Mouse (Mus musculus): ENCODE measurements around the gene Trpm5. TPM values are rescaled to one million over a fixed set of nuclear protein-coding genes. Genes with fewer than 3 reads are reported as not detected.

Trpm5 gene
- polyA plus RNA-seq, 1 experiment, result not detected

DNA sequence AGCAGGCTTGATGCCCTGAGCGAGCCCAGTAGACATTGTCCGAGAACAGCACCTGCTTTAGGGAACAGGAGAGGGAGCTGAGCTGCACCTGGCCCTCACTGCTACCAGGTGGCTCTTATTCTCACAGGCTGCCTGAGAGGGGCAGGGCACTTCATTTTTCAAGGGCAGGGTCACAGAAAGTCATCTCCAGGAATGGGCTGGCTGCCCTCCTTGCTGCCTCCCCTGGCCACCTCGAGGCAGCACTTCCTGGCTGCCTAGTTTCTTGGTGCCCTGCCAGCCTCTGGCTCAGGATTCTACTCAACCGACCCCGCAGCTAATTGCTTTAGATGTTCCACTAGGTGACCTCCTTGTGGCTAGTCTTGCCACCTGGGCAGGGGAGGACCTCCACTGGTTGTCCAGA, 13.8 kb upstream of the Trpm5 start:
- Histone ChIP-seq H3K36me3 (ENCODE audit: control insufficient read depth) (no peaks in the 10 kb centered on the region), H3K9me3 (ENCODE audit: control insufficient read depth, low read length) (no peaks in the 10 kb centered on the region), H3K27me3 (ENCODE audit: control insufficient read depth) (peaks cover 54% of the 10 kb centered on the region), H3K4me1 (ENCODE audit: control insufficient read depth) (peaks cover 4% of the 10 kb centered on the region), H3K4me3 (replicated peaks) (no peak overlapping the region)
- no peak for TF ChIP-seq GATA1 (IDR thresholded peaks at IDR 0.05; ENCODE audit: low read length)
- no peak for TF ChIP-seq TAL1 (IDR thresholded peaks at IDR 0.05; ENCODE audit: low read length)

DNA sequence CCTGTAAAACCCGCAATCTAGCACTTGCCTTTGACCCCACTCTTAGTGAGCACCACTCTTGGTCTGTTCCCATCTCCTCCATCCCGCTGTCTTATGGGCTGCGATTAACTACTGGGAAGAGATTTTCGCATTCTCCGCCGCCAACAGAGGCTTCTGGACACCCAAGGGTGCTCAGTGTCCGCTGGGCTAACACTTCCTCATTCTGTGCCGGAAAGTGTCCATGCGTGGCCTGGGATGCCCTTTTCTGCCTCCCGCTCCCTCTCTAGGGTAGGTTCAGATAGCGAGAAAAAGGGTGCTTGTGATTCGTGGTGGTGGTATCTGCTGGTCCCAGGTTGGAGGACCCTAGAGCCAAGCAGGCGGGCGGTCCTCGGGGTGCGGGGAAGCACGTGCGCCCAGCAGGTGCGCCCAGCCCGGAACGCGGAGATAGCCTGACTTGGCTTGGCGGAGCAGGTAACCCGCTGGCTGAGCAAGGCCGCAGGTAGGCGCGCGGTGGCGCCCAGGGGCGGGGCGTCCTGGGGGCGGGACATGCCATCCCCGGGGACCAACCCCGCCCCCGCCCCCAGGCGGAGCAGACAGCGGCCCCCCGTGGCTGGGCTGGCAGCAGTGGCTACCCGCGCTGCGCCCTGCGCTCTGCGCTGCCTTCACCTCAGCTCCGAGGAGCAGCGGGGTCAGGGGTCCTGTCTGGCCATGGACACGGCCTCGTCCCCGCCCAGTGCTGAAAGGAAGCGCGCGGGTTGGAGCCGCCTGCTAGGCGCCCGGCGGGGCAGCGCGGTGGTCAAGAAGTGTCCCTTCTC, 12.4 kb upstream of the Trpm5 start:
- H3K9me3 ChIP-seq (ENCODE audit: control insufficient read depth, low read length), result no peaks in the 10 kb centered on the region
- H3K27me3 ChIP-seq (ENCODE audit: control insufficient read depth), result peaks cover 56% of the 10 kb centered on the region
- no peak overlapping the region for H3K4me3 ChIP-seq (replicated peaks)
- H3K36me3 ChIP-seq (ENCODE audit: control insufficient read depth), result no peaks in the 10 kb centered on the region
- peaks cover 2% of the 10 kb centered on the region; the same call in 1 of the 2 replicates for H3K4me1 ChIP-seq (ENCODE audit: control insufficient read depth)
- TF ChIP-seq TAL1 (IDR thresholded peaks at IDR 0.05; ENCODE audit: low read length), result no peak

GRCm38 (mm10) chr7:143106062-143106461, 11.6 kb upstream of the Trpm5 start, which contains the start of gene Kcnq1:
Gene Kcnq1 (plus strand): TSS chr7:143106362.
- Histone ChIP-seq H3K9me3 (ENCODE audit: control insufficient read depth, low read length) (no peaks in the 10 kb centered on the region), H3K4me1 (ENCODE audit: control insufficient read depth) (peaks cover 2% of the 10 kb centered on the region; the same call in 1 of the 2 replicates), H3K27me3 (ENCODE audit: control insufficient read depth) (peaks cover 56% of the 10 kb centered on the region), H3K36me3 (ENCODE audit: control insufficient read depth) (no peaks in the 10 kb centered on the region), H3K4me3 (replicated peaks) (no peak within 1 kb of the TSS)
- TF ChIP-seq TAL1 (IDR thresholded peaks at IDR 0.05; ENCODE audit: low read length) (no peak), GATA1 (IDR thresholded peaks at IDR 0.05; ENCODE audit: low read length) (no peak)

DNA sequence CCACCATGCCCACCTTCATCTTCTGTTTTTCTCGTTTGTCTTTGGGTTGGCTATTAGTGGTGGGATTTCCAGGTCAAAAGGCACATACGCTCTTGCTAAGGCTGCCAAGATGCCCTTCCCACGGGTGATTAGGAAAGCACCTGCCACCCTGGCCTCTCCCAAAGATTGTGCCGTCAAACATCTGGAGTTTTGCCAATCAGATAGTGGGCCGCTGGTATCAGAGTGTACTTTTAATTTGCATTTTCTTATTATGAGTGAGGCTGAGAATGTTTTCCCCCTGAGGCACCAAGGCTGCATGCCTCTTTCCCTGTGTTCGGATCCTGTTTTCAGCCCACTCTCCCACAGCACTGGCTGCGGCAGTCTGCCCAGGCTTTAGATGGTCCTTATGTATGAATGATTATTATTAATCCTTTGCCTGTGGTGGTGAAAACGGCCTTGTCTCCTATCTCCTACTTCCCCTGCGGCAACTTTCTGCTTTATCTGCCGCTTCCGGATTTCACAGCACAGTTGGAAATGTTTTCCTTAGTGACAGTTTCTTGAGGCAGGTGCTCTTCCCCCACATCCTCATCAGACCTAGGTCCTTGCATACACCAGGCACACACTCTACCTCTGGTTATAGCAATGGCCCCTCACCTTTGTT, 10.9 kb upstream of the Trpm5 start:
- peaks cover 61% of the 10 kb centered on the region for H3K27me3 ChIP-seq (ENCODE audit: control insufficient read depth)
- no peaks in the 10 kb centered on the region for H3K36me3 ChIP-seq (ENCODE audit: control insufficient read depth)
- no peak overlapping the region for H3K4me3 ChIP-seq (replicated peaks)
- no peaks in the 10 kb centered on the region for H3K9me3 ChIP-seq (ENCODE audit: control insufficient read depth, low read length)
- H3K4me1 ChIP-seq (ENCODE audit: control insufficient read depth), result peaks cover 2% of the 10 kb centered on the region; the same call in 1 of the 2 replicates
- TF ChIP-seq GATA1 (IDR thresholded peaks at IDR 0.05; ENCODE audit: low read length) (no peak), TAL1 (IDR thresholded peaks at IDR 0.05; ENCODE audit: low read length) (no peak)

GRCm38 (mm10) chr7:143100759-143101158, 6.3 kb upstream of the Trpm5 start:
- Histone ChIP-seq H3K9me3 (ENCODE audit: control insufficient read depth, low read length) (no peaks in the 10 kb centered on the region), H3K36me3 (ENCODE audit: control insufficient read depth) (no peaks in the 10 kb centered on the region), H3K27me3 (ENCODE audit: control insufficient read depth) (peaks cover 21% of the 10 kb centered on the region), H3K4me1 (ENCODE audit: control insufficient read depth) (no peaks in the 10 kb centered on the region), H3K4me3 (replicated peaks) (no peak overlapping the region)
- TF ChIP-seq TAL1 (IDR thresholded peaks at IDR 0.05; ENCODE audit: low read length) (no peak), GATA1 (IDR thresholded peaks at IDR 0.05; ENCODE audit: low read length) (no peak)

- Histone ChIP-seq H3K27me3 (ENCODE audit: control insufficient read depth) (peaks cover 5% of the 10 kb centered on the region; the same call in 1 of the 2 replicates), H3K36me3 (ENCODE audit: control insufficient read depth) (no peaks in the 10 kb centered on the region), H3K9me3 (ENCODE audit: control insufficient read depth, low read length) (no peaks in the 10 kb centered on the region), H3K4me3 (replicated peaks) (no peak overlapping the region), H3K4me1 (ENCODE audit: control insufficient read depth) (peaks cover 2% of the 10 kb centered on the region; the same call in 1 of the 2 replicates)
- TF ChIP-seq TAL1 (IDR thresholded peaks at IDR 0.05; ENCODE audit: low read length), result no peak
- TF ChIP-seq GATA1 (IDR thresholded peaks at IDR 0.05; ENCODE audit: low read length), result no peak
Measured at GRCm38 (mm10) chr7:143095554-143095907, 1.1 kb upstream of the Trpm5 start.

GRCm38 (mm10) chr7:143093847-143094246, 595 bp downstream of the Trpm5 start:
- TF ChIP-seq TAL1 (IDR thresholded peaks at IDR 0.05; ENCODE audit: low read length), result no peak
- no peak for TF ChIP-seq GATA1 (IDR thresholded peaks at IDR 0.05; ENCODE audit: low read length)
- Histone ChIP-seq H3K36me3 (ENCODE audit: control insufficient read depth) (no peaks in the 10 kb centered on the region), H3K27me3 (ENCODE audit: control insufficient read depth) (peaks cover 2% of the 10 kb centered on the region; the same call in 1 of the 2 replicates), H3K9me3 (ENCODE audit: control insufficient read depth, low read length) (no peaks in the 10 kb centered on the region), H3K4me3 (replicated peaks) (no peak overlapping the region), H3K4me1 (ENCODE audit: control insufficient read depth) (peaks cover 2% of the 10 kb centered on the region; the same call in 1 of the 2 replicates)

GRCm38 (mm10) chr7:143087070-143087579, 7.3 kb downstream of the Trpm5 start:
- H3K4me3 ChIP-seq (replicated peaks), result no peak overlapping the region
- H3K27me3 ChIP-seq (ENCODE audit: control insufficient read depth), result no peaks in the 10 kb centered on the region; the same call in 1 of the 2 replicates
- no peaks in the 10 kb centered on the region for H3K36me3 ChIP-seq (ENCODE audit: control insufficient read depth)
- TF ChIP-seq GATA1 (IDR thresholded peaks at IDR 0.05; ENCODE audit: low read length) (no peak), TAL1 (IDR thresholded peaks at IDR 0.05; ENCODE audit: low read length) (no peak)
- no peaks in the 10 kb centered on the region for H3K9me3 ChIP-seq (ENCODE audit: control insufficient read depth, low read length)
- H3K4me1 ChIP-seq (ENCODE audit: control insufficient read depth), result peaks cover 3% of the 10 kb centered on the region; the same call in 1 of the 2 replicates

GRCm38 (mm10) chr7:143086366-143086765, 8.1 kb downstream of the Trpm5 start:
- no peaks in the 10 kb centered on the region for H3K36me3 ChIP-seq (ENCODE audit: control insufficient read depth)
- TF ChIP-seq TAL1 (IDR thresholded peaks at IDR 0.05; ENCODE audit: low read length) (no peak), GATA1 (IDR thresholded peaks at IDR 0.05; ENCODE audit: low read length) (no peak)
- H3K4me3 ChIP-seq (replicated peaks), result no peak overlapping the region
- no peaks in the 10 kb centered on the region for H3K9me3 ChIP-seq (ENCODE audit: control insufficient read depth, low read length)
- no peaks in the 10 kb centered on the region; the same call in 1 of the 2 replicates for H3K27me3 ChIP-seq (ENCODE audit: control insufficient read depth)
- H3K4me1 ChIP-seq (ENCODE audit: control insufficient read depth), result peaks cover 6% of the 10 kb centered on the region; the same call in 1 of the 2 replicates
